In genomic region chr2:30593636-30594310, GRCm38 (mm10) we compare ENCODE assay signal across 8 mouse cellular contexts. TPM values are rescaled to one million over a fixed set of nuclear protein-coding genes. Genes with fewer than 3 reads are reported as not detected.
A peak's percentile ranks its signal among the peaks of the same experiment; 100 is the strongest.
DNase-seq lines count a peak whose midpoint lies in the region; ATAC-seq and TF ChIP-seq lines count a peak whose summit lies in the region.

No protein-coding gene starts in this region.

- DNase-seq in cerebellum, adult 2 months, result no peak
- DNase-seq in cerebellum, postnatal 14 days, result no peak
- DNase-seq in spleen, adult 2 months (ENCODE audit: low read depth in 1 of 2, low spot score in 2 of 2), result no peak
- no peak for DNase-seq in spleen, postnatal 4 days (ENCODE audit: low spot score in 2 of 2)
- DNase-seq in urinary bladder, postnatal 14 days (ENCODE audit: low spot score), result no peak
- no peak for DNase-seq in right cerebral cortex, postnatal 14 days

- H3K27me3 ChIP-seq in cerebellum, adult 2 months (ENCODE audit: control insufficient read depth, insufficient read depth, low read length), result no peaks in the 10 kb centered on the region
- H3K27me3 ChIP-seq in spleen, adult 2 months (ENCODE audit: control insufficient read depth, insufficient read depth, low read length), result no peaks in the 10 kb centered on the region
- H3K27me3 ChIP-seq in limb, embryonic 15.5 days, result no peaks in the 10 kb centered on the region
- H3K27me3 ChIP-seq in stomach, embryonic 16.5 days (ENCODE audit: control insufficient read depth, insufficient read depth, low read length), result no peaks in the 10 kb centered on the region

- H3K4me3 ChIP-seq in cerebellum, adult 2 months (replicated peaks; ENCODE audit: insufficient read depth, low read depth, low read length), result no peak overlapping the region
- H3K4me3 ChIP-seq in spleen, adult 2 months (ENCODE audit: extremely low read depth, insufficient read depth, insufficient read length), result no peak overlapping the region
- H3K4me3 ChIP-seq in limb, embryonic 15.5 days, result no peak overlapping the region; the same call in 1 of the 2 replicates
- no peak overlapping the region for H3K4me3 ChIP-seq in stomach, embryonic 16.5 days (replicated peaks; ENCODE audit: low read length)

- ATAC-seq in limb, embryonic 15.5 days (ENCODE audit: insufficient number of reproducible peaks, low FRiP score, low TSS enrichment, low read depth), result no peak
- no peak for ATAC-seq in stomach, embryonic 16.5 days (ENCODE audit: insufficient read depth, low FRiP score)

- peak overlapping the region; percentile 68 for H3K4me2 ChIP-seq in limb, embryonic 15.5 days
- peak overlapping the region; percentile 51 for H3K4me2 ChIP-seq in stomach, embryonic 16.5 days (ENCODE audit: low read depth, low read length)

- H3K9me3 ChIP-seq in limb, embryonic 15.5 days, result no peaks in the 10 kb centered on the region
- H3K9me3 ChIP-seq in stomach, embryonic 16.5 days (replicated peaks; ENCODE audit: control insufficient read depth, low read length), result no peaks in the 10 kb centered on the region

- no peak for TF ChIP-seq CTCF in cerebellum, adult 2 months (IDR thresholded peaks at IDR 0.05; ENCODE audit: borderline replicate concordance, insufficient read depth, low read depth, low read length)
- no peak for TF ChIP-seq CTCF in spleen, adult 2 months (IDR thresholded peaks at IDR 0.05; ENCODE audit: extremely low read depth, insufficient read depth, insufficient read length, insufficient replicate concordance)

- peaks cover 26% of the 10 kb centered on the region for H3K4me1 ChIP-seq in cerebellum, adult 2 months (ENCODE audit: control insufficient read depth, insufficient read depth, low read length)
- peaks cover 9% of the 10 kb centered on the region for H3K4me1 ChIP-seq in spleen, adult 2 months (ENCODE audit: control insufficient read depth, insufficient read depth, insufficient read length)
- H3K4me1 ChIP-seq in limb, embryonic 15.5 days, result peaks cover 34% of the 10 kb centered on the region
- H3K4me1 ChIP-seq in stomach, embryonic 16.5 days (ENCODE audit: control insufficient read depth, insufficient read depth, low read length), result peaks cover 33% of the 10 kb centered on the region

- H3K36me3 ChIP-seq in spleen, adult 2 months (ENCODE audit: control insufficient read depth, insufficient read depth, low read length), result no peaks in the 10 kb centered on the region
- no peaks in the 10 kb centered on the region for H3K36me3 ChIP-seq in limb, embryonic 15.5 days
- no peaks in the 10 kb centered on the region for H3K36me3 ChIP-seq in stomach, embryonic 16.5 days (ENCODE audit: control insufficient read depth, insufficient read depth, low read length)

- no peak overlapping the region for H3K9ac ChIP-seq in limb, embryonic 15.5 days
- peak overlapping the region; percentile 69 for H3K9ac ChIP-seq in stomach, embryonic 16.5 days (ENCODE audit: low read length)

- TF ChIP-seq POLR2A in cerebellum, adult 2 months (IDR thresholded peaks at IDR 0.05; ENCODE audit: borderline replicate concordance, insufficient read depth, low read length), result no peak
- no peak for TF ChIP-seq POLR2A in spleen, adult 2 months (IDR thresholded peaks at IDR 0.05; ENCODE audit: low read depth, low read length)

- peak overlapping the region; percentile 100 for H3K27ac ChIP-seq in cerebellum, adult 2 months (ENCODE audit: insufficient read depth, low read length)
- peak overlapping the region; percentile 89 for H3K27ac ChIP-seq in spleen, adult 2 months (ENCODE audit: insufficient read depth, low read length)
- H3K27ac ChIP-seq in limb, embryonic 15.5 days, result peak overlapping the region; percentile 98
- H3K27ac ChIP-seq in stomach, embryonic 16.5 days (ENCODE audit: low read length), result peak overlapping the region; percentile 91

- whole genome bisulfite sequencing in cerebellum, adult 2 months, result 46% methylated on average over 13 of the region's 13 CpGs
- WGBS in spleen, adult 2 months, result 85% methylated on average over 13 of the region's 13 CpGs
- 59% methylated on average over 13 of the region's 13 CpGs for WGBS in limb, embryonic 15.5 days
- WGBS in stomach, embryonic 16.5 days, result 70% methylated on average over 13 of the region's 13 CpGs

RNA-seq across cellular contexts. Expression of gene Cstad, which starts 1.1 kb away (rescaled TPM):
- polyA plus RNA-seq in cerebellum, adult 2 months (2012; rRNA removed), result 3.2 and 3.7 TPM in 2 replicates
- polyA plus RNA-seq in spleen, adult 2 months (2012; rRNA removed), result 0.85 and 1.5 TPM in 2 replicates
- polyA plus RNA-seq in limb, embryonic 15.5 days (2015; fragmentation: Nextera tagmentation; extraction: Ambion mirVana), result 2.0 and 2.2 TPM in 2 replicates
- polyA plus RNA-seq in stomach, embryonic 16.5 days (2015; fragmentation: Nextera tagmentation; extraction: Ambion mirVana), result 0.34 and 1.1 TPM in 2 replicates
